Mouse (Mus musculus): ENCODE measurements around the gene Arap1.

Gene Arap1

GRCm38 (mm10) chr7:101394569-101394968 is 46.7 kb downstream of the Arap1 start:
- DNase-seq (ENCODE audit: low spot score), result no peak

GRCm38 (mm10) chr7:101395471-101395870 is 47.6 kb downstream of the Arap1 start:
- DNase-seq (ENCODE audit: low spot score), result no peak

- peak; percentile 65 for DNase-seq (ENCODE audit: low spot score)
Observed at GRCm38 (mm10) chr7:101397175-101397574, 49.3 kb downstream of the Arap1 start.

- no peak for DNase-seq (ENCODE audit: low spot score)
Observed at GRCm38 (mm10) chr7:101401510-101401909, 53.6 kb downstream of the Arap1 start.

- DNase-seq (ENCODE audit: low spot score), result no peak
Observed at GRCm38 (mm10) chr7:101403831-101404230, 56.0 kb downstream of the Arap1 start.

GRCm38 (mm10) chr7:101410267-101410936 is 62.5 kb downstream of the Arap1 start, which contains the start of gene Gm45837:
Gene Gm45837 (plus strand): TSS chr7:101410886.
- no peak for DNase-seq (ENCODE audit: low spot score)

GRCm38 (mm10) chr7:101412796-101413195 is 64.9 kb downstream of the Arap1 start:
- DNase-seq (ENCODE audit: low spot score), result peak; percentile 88

GRCm38 (mm10) chr7:101414209-101414608 is 66.3 kb downstream of the Arap1 start:
- DNase-seq (ENCODE audit: low spot score), result peak; percentile 23

GRCm38 (mm10) chr7:101414661-101415511 is 67.0 kb downstream of the Arap1 start:
- DNase-seq (ENCODE audit: low spot score), result peak; percentile 47

GRCm38 (mm10) chr7:101415512-101416100 is 67.7 kb downstream of the Arap1 start:
- no peak for DNase-seq (ENCODE audit: low spot score)

- DNase-seq (ENCODE audit: low spot score), result no peak
Observed at GRCm38 (mm10) chr7:101416391-101416790, 68.5 kb downstream of the Arap1 start.

GRCm38 (mm10) chr7:101419013-101419770 is 71.3 kb downstream of the Arap1 start:
- peak; percentile 57 for DNase-seq (ENCODE audit: low spot score)

GRCm38 (mm10) chr7:101421529-101421928 is 73.7 kb downstream of the Arap1 start, which contains the start of gene Pde2a:
Gene Pde2a (plus strand): TSS chr7:101421691.
- DNase-seq (ENCODE audit: low spot score), result peak; percentile 52

GRCm38 (mm10) chr7:101422069-101422468 is 74.2 kb downstream of the Arap1 start:
- DNase-seq (ENCODE audit: low spot score), result no peak

- DNase-seq (ENCODE audit: low spot score), result no peak
Observed at GRCm38 (mm10) chr7:101422646-101423045, 74.8 kb downstream of the Arap1 start.

GRCm38 (mm10) chr7:101423970-101424369 is 76.1 kb downstream of the Arap1 start:
- peak; percentile 74 for DNase-seq (ENCODE audit: low spot score)

GRCm38 (mm10) chr7:101426692-101427091 is 78.8 kb downstream of the Arap1 start:
- DNase-seq (ENCODE audit: low spot score), result no peak

- DNase-seq (ENCODE audit: low spot score), result peak; percentile 50
Observed at GRCm38 (mm10) chr7:101427736-101428135, 79.9 kb downstream of the Arap1 start.

GRCm38 (mm10) chr7:101435038-101435437 is 87.2 kb downstream of the Arap1 start:
- no peak for DNase-seq (ENCODE audit: low spot score)

- no peak for DNase-seq (ENCODE audit: low spot score)
Observed at GRCm38 (mm10) chr7:101437876-101438275, 90.0 kb downstream of the Arap1 start.

GRCm38 (mm10) chr7:101443093-101443492 is 95.2 kb downstream of the Arap1 start:
- DNase-seq (ENCODE audit: low spot score), result no peak

GRCm38 (mm10) chr7:101444211-101444610 is 96.3 kb downstream of the Arap1 start:
- DNase-seq (ENCODE audit: low spot score), result no peak
